Mouse (Mus musculus): Measurements from ENCODE around the gene Rnf144b.

The Rnf144b gene

DNA sequence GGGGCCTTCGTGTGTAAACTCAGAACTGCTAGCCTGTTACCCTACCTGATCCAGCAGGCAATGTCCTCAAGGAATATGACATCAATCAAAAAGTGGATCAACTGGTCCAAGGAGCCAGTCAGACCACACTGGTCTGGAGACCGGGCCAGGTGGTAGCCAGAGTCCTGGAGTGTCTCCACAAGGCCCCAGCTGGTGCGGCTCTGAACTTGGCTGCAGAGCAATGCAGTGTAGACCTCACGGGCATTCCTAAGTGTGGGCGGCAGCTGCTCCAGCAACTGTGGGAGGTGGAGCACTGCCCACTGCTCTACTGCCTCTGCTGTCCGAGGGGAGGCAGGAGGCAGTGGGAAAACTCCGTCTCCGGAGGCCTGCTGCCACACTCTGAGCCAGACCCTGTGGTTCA lies 55.7 kb downstream of the Rnf144b start:
- intact Hi-C loops (cut with DNase I): no loop called here

DNA sequence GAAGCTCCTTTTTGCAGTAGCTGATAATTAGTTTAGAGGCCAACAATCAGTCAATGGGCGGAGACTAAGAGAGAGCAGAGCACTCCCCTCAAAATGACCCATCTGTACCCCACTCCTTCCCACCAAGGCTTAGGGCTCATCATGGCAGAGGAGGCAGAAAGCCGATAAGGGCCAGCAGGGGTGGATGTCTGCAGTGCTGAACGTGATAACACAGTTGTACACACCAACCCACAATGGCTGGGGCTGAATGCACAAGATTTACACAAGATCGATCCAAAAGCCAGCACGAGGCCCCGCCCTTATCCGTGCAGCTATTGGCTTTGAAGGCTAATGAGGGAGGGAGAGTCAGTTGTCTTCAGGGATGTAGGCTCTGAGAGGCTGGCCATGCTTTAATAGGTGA lies 58.3 kb downstream of the Rnf144b start:
- intact Hi-C loops (cut with DNase I): no loop called here

DNA sequence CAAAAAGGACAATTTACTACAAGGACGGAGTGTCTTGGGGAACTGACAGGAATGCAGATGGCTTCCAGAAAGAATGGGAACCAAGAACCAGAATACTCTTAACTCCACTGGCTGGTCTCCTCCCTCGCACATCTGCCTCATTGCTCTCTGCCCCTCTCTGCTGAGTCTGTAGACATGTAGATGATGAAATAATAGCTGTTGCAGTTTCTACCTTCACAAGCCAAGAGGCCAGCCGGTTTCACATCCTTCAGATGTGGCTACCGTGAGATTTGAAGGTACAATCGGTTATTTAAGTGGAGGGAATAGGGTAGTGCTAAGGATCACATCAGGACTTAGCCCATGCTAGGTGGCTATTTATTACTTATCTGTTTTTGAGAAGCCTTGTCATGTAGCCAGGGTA lies 59.9 kb downstream of the Rnf144b start:
- intact Hi-C loops (cut with DNase I): no loop called here

DNA sequence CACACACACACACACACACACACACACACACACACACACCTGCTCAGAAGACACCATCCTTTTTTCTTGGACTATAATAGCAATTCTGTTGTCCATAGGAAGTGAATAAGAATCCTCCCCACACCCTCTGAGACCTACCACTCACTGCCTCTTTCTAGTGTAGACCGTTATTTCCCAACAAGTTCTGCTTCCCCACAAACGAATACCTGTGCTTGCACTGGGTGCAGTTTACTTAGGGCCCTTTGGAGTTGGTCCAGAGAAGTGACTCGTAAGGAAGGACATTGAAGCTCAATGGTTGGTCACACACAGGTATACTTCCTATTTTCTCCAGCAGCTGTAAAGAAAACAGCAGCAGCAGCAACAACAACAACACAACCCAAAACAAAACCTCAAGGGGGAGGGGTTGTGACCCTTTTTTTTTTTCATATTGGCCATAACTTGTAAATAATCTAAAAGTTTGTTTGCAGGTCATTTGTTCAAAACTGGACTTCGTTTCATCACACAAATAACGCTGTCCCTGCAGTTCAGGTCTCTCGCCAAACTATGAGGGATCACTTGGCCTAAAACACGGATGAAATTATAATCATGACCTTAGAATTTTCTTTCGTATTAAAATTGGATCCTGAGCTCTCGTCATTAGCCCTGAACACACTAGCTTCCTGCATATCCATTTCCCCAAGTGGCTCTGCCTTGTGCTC lies 60.7 kb downstream of the Rnf144b start:
- intact Hi-C loops (cut with DNase I): no loop called here

DNA sequence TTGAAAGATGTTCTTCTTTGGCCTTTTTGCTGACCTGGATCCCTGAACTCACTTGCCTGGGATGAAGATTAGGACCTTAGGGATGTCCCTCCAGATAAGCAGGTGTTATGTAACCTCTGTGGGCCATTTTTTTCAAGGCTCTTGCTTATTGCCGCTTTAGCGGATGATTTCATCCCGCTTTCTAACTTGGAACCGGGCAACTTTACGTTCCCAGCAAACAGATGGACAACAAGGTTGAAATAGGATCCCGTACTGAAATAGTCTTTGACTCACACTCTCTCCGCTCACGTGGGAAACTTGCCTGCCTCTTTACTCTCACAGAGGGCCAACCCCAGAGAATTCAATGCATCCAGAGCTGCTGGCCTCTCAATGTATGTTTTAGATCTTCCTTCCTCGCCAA lies 61.3 kb downstream of the Rnf144b start:
- intact Hi-C loops (cut with DNase I): no loop called here

DNA sequence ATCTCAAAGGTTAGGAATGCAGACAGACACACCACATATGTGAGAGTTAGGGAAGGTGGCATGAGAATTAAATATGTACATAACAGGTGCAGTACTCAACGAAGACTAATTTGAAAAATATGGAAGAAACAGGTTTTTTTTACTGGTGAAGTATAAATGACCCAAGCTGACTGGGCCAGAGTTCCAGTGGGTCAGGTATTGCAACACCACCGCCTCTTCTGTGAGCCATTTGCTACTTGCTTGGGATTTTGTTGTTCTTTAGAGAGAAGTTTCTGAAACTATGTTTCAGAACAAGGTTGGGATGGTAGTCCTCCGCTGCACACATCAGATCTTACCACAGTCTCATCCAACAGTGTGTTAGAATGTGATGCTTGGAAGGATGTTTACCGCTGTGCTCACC lies 65.4 kb downstream of the Rnf144b start:
- intact Hi-C loops (cut with DNase I): no loop called here

DNA sequence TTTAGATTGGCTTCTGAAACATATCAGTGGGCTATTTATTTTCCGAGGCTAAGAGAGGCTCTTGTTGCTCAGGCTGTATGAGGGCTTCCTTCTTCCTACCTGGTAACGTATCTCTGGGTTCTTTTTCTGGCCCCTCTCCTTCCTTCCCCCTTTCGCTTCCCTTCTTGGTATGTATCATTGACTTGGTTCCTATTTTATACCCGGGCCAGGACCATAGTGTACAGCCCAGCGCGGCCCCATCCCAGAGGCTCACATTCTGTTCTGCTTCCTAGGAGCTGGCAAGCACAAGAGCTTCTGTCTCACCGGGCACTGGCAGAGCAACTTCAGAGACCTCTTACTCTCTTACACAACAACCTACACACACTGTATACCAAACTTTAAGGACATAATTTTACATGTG lies 67.5 kb downstream of the Rnf144b start:
- intact Hi-C loops (cut with DNase I): no loop called here

DNA sequence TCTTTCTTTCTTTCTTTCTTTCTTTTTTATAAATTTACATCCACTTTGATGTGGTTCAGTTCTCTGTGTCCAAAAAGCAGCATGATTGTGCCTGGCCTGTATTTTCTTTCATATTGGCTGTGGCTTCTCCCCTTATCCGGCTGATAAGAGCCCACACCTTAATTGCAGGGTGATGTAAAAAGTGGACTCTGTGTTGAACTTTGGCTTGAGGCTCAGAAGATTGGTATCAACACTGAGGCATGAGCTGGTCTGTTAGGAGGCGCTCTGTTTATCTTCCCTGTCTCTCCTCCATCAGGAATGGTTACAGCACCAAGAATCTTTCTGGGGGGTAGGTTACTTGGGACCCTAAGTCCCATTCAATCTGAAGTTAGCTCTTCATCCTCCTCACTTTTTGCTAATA lies 69.7 kb downstream of the Rnf144b start:
- intact Hi-C loops (cut with DNase I): no loop called here

DNA sequence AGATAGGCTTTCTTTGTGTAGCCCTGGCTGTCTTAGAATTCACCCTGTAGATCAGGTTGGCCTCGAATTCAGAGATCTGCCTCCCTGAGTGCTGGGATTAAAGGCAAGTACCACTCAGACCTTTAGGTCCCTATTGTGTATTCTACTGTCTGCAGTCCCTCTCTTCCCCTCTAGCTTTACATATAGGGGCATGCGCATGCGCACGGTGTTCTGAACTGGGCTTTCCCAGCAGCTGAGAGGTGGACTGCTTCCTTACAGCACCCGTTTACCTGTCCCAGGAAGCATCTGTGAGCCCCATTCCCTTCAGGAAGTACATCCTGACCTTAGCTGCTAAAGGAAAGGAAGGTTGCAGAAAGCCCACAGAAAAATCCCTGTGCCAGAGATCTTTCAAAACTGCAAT lies 70.3 kb downstream of the Rnf144b start:
- intact Hi-C loops (cut with DNase I): no loop called here

DNA sequence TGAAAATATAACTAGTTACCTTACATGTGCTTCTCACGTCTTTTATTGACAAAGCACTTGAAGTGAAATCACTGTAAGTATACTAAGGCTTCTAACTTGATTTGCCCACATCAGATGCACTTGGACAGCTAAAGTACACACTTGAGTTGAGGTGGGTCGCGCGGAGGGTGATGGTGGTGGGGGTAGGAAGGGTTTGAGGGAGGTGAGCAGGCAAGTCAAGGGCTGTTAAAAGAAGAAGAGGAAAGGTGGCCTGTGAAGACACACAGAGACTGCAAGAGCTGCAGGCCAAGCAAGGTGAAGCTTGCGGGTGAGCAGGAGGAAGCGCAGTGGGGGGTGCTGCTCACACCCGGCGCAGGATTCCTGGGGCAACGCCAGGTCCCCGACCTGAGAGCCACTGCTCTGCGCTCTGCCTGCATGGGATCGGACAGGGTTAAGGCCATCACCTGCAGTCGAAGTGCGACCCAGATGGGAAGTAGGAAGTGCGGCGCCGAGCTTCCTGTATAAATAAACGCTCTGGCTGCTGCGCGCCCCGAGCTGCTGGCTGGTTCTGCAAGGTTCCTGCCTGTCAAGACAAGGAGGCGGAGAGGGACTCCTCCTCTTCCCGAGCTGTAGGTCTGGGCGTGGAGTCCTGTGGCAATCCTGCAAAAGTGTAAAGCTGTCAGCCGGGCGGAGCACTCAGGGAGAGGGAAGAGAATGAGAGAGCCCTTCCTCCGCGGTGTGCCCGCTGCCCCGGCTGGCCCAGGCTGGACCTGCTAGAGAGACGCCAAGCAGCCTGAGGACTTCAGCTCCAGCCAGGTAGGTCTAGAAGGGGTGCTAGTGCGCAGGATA lies 71.1 kb downstream of the Rnf144b start:
- intact Hi-C loops (cut with DNase I): no loop called here

DNA sequence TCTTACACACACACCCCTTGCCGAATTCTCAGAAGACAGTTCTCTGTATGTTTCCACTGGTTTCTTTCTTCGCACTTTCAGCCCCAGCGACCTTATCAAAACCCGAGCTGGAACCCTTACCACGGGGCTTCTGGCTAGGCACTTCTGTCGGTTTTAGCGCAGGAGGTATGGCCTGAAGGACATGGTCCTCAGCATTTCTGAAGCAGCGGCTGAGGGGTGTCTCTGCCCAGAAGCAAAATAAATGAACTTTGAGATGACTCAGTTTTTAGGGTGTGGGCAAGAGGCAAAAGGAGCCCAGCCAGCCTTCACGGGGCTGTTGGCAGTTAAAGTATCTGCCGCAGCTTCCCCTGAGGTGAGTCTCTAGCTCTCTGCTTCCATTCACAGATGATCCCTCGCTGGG lies 72.2 kb downstream of the Rnf144b start:
- intact Hi-C loops (cut with DNase I): no loop called here

DNA sequence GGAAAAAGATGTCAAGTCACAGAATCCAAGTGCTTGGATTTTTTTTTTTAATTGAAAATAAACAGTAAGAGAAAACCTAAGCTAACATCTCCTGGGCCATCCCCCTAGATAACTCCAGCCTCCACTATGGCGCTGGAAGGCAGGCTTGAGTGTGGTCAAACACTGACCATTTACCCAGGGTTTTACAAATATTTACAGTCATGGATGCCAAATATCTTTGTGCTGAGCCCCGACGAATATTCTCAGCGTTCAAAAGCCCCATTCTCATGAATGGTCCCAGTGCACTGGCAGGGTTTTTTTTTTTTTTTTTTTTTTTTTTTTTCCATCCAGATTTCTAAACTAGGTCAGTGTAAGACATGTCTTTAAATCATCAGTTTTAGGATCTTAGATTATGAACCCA lies 73.0 kb downstream of the Rnf144b start:
- intact Hi-C loops (cut with DNase I): no loop called here

DNA sequence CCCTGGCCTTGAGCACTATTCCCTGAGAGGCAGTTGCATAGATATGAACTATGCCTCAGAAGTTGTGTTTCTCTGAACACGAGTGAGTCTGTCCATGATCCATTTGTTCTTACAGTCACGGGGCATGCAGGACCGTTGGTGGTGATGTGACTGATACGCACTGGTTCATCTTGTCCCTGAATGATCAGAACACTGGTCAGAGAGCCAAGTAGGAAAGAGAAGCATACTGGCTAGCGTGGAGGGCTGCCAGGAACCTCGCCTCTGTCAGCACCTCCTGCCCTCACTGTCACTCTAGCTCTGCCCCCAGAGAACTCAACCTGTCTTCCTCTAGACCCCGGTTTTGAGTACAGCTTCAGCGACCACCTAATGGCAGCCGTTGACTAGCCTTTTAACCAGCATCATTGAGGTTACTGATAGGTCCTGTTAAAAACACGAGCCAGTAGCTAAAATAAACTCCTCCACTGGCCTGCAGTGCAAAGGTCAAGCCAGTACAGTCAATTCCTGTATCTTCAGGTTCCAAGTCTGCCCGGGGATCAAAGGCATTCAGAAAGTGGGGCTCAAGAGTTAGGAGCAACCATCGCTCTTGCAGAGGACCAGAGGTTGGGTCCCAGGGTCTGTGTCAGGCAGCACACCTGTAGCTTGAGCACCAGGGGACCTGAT lies 77.7 kb downstream of the Rnf144b start:
- intact Hi-C loops (cut with DNase I): no loop called here

DNA sequence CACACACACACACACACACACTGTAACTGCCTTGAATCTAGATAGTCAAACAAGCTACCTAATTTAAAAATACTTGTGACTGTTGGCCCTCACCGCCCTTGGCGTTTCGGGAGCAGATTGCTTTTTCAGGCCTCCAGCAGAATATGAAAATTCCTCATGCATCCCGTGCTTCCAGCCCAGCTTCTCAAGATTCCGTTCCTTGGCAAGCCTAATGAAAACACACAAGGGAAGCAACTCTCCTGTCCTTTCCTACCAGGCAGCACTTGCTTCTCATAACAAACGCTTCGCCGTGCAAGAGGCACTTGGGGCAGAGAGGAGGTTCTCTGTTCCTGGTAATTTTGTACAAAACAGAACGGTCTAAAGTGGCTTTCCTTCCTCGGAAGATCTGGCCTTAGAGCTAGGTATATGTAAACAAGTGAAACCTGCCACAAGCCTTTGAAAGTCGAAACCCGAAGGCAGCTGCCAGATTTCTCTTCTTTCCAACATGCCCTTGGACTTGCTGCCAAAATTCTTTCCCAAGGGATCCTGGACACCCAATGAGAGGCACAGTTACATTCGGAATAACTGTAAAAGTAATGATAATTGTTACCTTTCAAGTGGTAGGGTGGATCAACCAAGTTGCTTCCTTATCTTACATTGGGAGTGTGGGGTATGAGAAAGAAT lies 79.6 kb downstream of the Rnf144b start:
- intact Hi-C loops (cut with DNase I): no loop called here

DNA sequence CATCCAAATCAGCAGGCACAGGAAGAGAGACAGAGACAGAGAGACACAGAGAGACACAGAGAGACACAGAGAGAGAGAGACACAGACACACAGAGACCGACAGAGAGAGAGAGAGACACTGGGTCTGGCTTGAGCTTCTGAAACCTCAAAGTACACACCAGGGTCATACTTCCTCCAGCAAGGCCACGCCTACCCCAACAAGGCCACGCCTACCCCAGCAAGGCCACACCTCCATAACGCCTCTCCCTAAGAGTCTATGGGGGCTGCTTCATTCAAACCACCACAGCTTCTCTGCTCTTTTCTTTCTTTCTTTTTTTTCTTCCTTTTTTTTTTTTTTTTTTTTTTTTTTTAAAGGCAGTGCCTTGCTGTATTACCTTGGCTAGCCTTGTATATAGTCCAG lies 88.0 kb downstream of the Rnf144b start:
- intact Hi-C loops (cut with DNase I): no loop called here

DNA sequence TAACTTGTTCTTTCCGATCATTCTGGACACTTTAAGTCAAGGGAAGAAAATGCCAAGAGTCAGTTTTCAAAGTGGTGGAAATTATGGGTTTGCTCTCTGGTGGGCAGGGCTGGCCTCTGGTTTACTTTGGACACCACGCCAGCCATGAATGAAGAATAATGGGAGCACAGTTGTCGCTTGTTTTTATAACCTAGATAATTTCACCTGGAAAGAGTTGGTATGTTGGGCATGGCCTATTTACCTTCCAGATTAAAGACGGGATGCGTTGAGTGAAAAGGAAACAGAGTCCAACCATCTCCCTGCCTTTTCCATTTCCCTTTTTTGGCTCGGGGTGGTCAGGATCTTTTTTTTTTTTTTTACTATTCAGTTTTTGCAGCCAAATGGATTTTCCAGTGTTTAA lies 88.5 kb downstream of the Rnf144b start:
- intact Hi-C loops (cut with DNase I): no loop called here

DNA sequence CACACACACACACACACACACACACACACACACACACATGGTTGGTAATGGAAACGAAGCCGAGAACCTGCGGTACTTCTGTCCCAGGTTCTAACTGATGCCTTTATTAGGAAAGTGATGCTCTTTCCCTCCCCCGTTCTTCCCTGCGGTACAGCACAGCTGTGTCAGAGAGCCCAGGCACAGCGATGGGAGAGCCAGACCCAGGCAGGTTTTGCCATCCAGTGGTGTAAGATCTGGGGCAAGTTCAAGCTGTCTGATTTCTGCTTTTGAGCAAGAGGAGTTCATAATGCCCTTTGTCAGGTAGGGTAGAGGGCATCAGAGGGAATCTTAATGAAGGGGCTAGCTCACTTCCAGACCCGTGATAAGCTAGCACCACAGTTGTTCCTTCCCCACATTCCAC lies 89.1 kb downstream of the Rnf144b start:
- intact Hi-C loops (cut with DNase I): no loop called here

DNA sequence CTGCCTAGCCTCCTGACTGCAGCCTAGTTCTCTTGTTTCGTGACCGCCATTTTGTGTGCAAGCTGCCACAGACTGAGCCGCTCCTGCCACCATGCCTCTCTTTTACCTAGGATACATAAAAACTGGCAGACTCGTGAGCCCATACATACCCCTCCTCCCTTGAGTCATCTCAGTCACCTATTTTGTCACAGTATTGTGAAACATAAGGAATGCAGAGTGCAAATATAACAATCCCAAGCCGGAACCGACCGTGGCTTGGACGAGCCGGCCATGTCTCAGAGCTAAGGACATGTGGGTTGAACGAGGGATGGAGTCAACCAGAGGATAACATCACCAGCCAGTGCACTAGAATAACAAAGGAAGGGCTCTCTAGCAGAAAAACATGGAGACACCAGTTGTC lies 91.4 kb downstream of the Rnf144b start:
- intact Hi-C loops (cut with DNase I): no loop called here

DNA sequence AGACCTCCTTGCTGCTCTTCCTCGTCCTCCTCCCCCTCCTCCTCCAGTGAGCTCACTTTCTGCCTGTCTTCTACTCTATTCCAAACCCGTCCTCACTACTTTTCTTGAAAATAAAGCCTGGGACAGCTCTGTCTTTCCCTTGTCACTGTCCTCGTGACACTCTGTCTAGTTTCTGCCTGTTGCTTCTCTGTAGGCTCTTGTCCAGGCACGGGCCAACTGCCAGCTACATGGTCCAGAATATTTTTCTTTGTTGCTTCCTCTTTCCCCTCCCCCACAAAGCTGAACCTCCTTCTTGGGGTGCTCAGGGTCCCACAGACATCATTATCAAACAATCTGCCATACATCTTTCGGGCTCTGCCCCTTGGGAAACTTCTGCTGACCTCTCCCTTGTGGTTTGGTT lies 92.4 kb downstream of the Rnf144b start:
- intact Hi-C loops (cut with DNase I): no loop called here

DNA sequence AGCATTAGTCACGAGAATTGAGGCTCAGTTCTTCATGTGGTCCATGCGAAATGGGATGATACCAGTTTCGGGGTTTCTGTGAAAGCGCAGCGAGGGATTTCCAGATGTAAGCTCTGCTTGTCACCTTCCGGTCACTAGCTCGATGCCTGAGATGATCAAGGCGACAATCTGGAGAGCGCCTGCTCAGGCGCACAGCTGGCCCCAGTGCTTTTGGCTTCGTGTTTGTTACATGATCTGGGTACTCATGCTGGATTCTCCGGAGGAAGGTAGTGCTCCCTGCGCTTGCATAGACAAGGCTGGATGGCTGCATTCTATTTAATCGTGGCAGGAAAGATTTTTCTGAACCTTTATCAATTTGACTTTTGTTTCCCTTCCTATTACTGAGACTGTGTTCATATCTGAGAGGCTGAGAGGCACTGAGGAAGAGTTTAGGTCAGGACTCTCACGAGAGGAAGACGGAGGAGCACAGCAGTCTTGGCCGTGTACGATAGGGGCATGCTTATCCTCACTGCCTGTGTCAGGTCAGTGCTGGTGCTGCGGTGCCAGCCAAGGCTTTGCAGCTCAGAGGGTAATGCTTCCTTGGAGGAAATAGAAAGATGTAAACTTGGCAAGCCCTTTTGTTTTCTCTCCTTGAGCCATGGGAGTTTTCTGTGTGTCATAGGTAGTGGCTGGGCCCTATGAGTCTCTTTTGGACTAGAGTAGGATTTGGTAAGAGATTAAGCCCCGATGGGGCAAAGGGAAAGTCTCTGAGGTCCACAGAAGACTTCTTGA lies 93.5 kb downstream of the Rnf144b start:
- intact Hi-C loops (cut with DNase I): no loop called here

DNA sequence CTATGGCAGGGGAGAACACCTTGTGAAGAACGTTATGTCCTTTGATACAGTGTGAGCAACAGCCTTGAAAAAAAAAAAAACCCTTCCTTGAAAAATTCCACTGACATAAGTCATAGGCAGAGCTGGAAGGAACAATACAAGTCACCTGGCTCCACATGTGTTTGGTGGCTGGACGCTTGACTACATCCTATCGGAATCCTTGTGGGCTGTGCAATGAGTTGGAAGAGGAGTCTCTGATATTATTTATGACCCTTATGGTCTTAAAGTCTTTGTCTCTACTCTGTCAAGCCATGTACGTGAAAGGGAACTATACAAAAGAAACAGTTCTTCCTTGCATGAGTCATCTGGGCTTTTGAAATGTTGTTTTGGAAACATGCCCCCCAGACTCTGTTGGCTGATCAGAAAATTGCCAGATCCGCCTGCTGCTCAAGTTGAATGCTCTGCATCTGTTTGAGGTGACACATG lies 94.7 kb downstream of the Rnf144b start:
- intact Hi-C loops (cut with DNase I): no loop called here

All from adrenal gland (tissue).